Mouse (Mus musculus): Measurements from ENCODE around the gene Sox6. TPM values are rescaled to one million over a fixed set of nuclear protein-coding genes. Genes with fewer than 3 reads are reported as not detected.

Sox6 gene
- total RNA-seq, 2 experiments from 2014 or later: 111 to 116 TPM

GRCm38 (mm10) chr7:115474115-115474514 lies 564.5 kb downstream of the Sox6 start:
- intact Hi-C loops (cut with DNase I; ENCODE audit: low total_unique reads): no loop called here

GRCm38 (mm10) chr7:115472850-115473249 lies 565.7 kb downstream of the Sox6 start:
- peak; percentile 75 for DNase-seq
- intact Hi-C loops (cut with DNase I; ENCODE audit: low total_unique reads): no loop called here

More at GRCm38 (mm10) chr7:115474115-115474514, 564.5 kb downstream of the Sox6 start:
- no peak for DNase-seq

GRCm38 (mm10) chr7:115471521-115471920 lies 567.1 kb downstream of the Sox6 start:
- intact Hi-C loops (cut with DNase I; ENCODE audit: low total_unique reads): no loop called here
- no peak for DNase-seq

GRCm38 (mm10) chr7:115466811-115467210 lies 571.8 kb downstream of the Sox6 start:
- intact Hi-C loops (cut with DNase I; ENCODE audit: low total_unique reads): no loop called here
- no peak for DNase-seq

- DNase-seq: no peak
- intact Hi-C loops (cut with DNase I; ENCODE audit: low total_unique reads): no loop called here
Measured at GRCm38 (mm10) chr7:115463367-115463766, 575.2 kb downstream of the Sox6 start.

- no peak for DNase-seq
- intact Hi-C loops (cut with DNase I; ENCODE audit: low total_unique reads): no loop called here
Measured at GRCm38 (mm10) chr7:115462276-115462675, 576.3 kb downstream of the Sox6 start.

GRCm38 (mm10) chr7:115454988-115455387 lies 583.6 kb downstream of the Sox6 start:
- DNase-seq: no peak
- intact Hi-C loops (cut with DNase I; ENCODE audit: low total_unique reads): no loop called here

GRCm38 (mm10) chr7:115453713-115454073 lies 584.9 kb downstream of the Sox6 start:
- no peak for DNase-seq
- intact Hi-C loops (cut with DNase I; ENCODE audit: low total_unique reads): no loop called here

- intact Hi-C loops (cut with DNase I; ENCODE audit: low total_unique reads): no loop called here
- peak; percentile 76 for DNase-seq
Measured at GRCm38 (mm10) chr7:115453042-115453712, 585.4 kb downstream of the Sox6 start.

GRCm38 (mm10) chr7:115450431-115451195 lies 588.0 kb downstream of the Sox6 start:
- intact Hi-C loops (cut with DNase I; ENCODE audit: low total_unique reads): no loop called here

GRCm38 (mm10) chr7:115448403-115449025 lies 590.1 kb downstream of the Sox6 start:
- no peak for DNase-seq
- intact Hi-C loops (cut with DNase I; ENCODE audit: low total_unique reads): no loop called here

More at GRCm38 (mm10) chr7:115450431-115451195, 588.0 kb downstream of the Sox6 start:
- DNase-seq: no peak

- no peak for DNase-seq
- intact Hi-C loops (cut with DNase I; ENCODE audit: low total_unique reads): no loop called here
Measured at GRCm38 (mm10) chr7:115447091-115447490, 591.5 kb downstream of the Sox6 start.

GRCm38 (mm10) chr7:115446481-115447016 lies 592.0 kb downstream of the Sox6 start:
- no peak for DNase-seq
- intact Hi-C loops (cut with DNase I; ENCODE audit: low total_unique reads): no loop called here

GRCm38 (mm10) chr7:115426161-115426982 lies 612.2 kb downstream of the Sox6 start:
- peak; percentile 32 for DNase-seq
- intact Hi-C loops (cut with DNase I; ENCODE audit: low total_unique reads): no loop called here

GRCm38 (mm10) chr7:115422828-115423227 lies 615.8 kb downstream of the Sox6 start:
- DNase-seq: no peak
- intact Hi-C loops (cut with DNase I; ENCODE audit: low total_unique reads): no loop called here

GRCm38 (mm10) chr7:115420960-115421359 lies 617.6 kb downstream of the Sox6 start:
- intact Hi-C loops (cut with DNase I; ENCODE audit: low total_unique reads): no loop called here
- DNase-seq: no peak
